Mouse (Mus musculus) heart, embryonic 15.5 days (tissue): ENCODE measurements around the gene Ncoa3. TPM values are rescaled to one million over a fixed set of nuclear protein-coding genes. Genes with fewer than 3 reads are reported as not detected.

Source experiments
- ATAC-seq: fragments of 200-750 bp; cut with Nextera tagmentation; replicated peaks from 2 replicates; pipeline ENCODE4 v1.8.0; 2017; ENCODE audit warnings: low read depth, moderate TSS enrichment; ENCODE audit not compliant: insufficient number of reproducible peaks, insufficient read depth, low FRiP score
- H3K27ac ChIP-seq: fragments of 300-500 bp; sonication (generic); 2 replicates; pipeline ENCODE4 v1.5.1; 2015; ENCODE audit warnings: mild to moderate bottlenecking, inconsistent platforms
- H3K27me3 ChIP-seq: fragments of 300-500 bp; sonication (generic); 2 replicates; pipeline ENCODE4 v1.6.1; 2015; ENCODE audit warnings: inconsistent platforms
- H3K36me3 ChIP-seq: fragments of 300-500 bp; sonication (generic); 2 replicates; pipeline ENCODE4 v1.6.1; 2015; ENCODE audit warnings: mild to moderate bottlenecking, inconsistent platforms
- H3K4me1 ChIP-seq: fragments of 300-500 bp; sonication (generic); replicated peaks from 2 replicates; pipeline ENCODE4 v1.6.1; 2015; ENCODE audit warnings: inconsistent platforms
- H3K4me2 ChIP-seq: fragments of 300-500 bp; sonication (generic); 2 replicates; pipeline ENCODE4 v1.6.1; 2015; ENCODE audit warnings: inconsistent platforms, mild to moderate bottlenecking, moderate library complexity
- H3K4me3 ChIP-seq: fragments of 300-500 bp; sonication (generic); 2 replicates; pipeline ENCODE4 v1.5.1; 2015; ENCODE audit warnings: mild to moderate bottlenecking, inconsistent platforms
- H3K9ac ChIP-seq: fragments of 300-500 bp; sonication (generic); 2 replicates; pipeline ENCODE4 v1.6.1; 2015; ENCODE audit warnings: mild to moderate bottlenecking, inconsistent platforms
- H3K9me3 ChIP-seq: fragments of 300-500 bp; sonication (generic); replicated peaks from 2 replicates; pipeline ENCODE4 v1.6.1; 2016; ENCODE audit warnings: inconsistent platforms
- WGBS: fragments of 180-500 bp; shearing (Covaris S2); methylation state at CpG from one replicate; pipeline ENCODE4 v1.1.7; 2015; ENCODE audit warnings: mixed read lengths; 5-methylcytosine and 5-hydroxymethylcytosine counted together
- polyA plus RNA-seq: library from polyadenylated mRNA; unstranded; fragments of >200 nt; fragmentation: Nextera tagmentation; extraction: Ambion mirVana; gene quantifications from 2 replicates; pipeline ENCODE4 v1.2.1, GENCODE M21; 2015

Ncoa3 gene
- polyA plus RNA-seq, 1 experiment from 2014 or later = 8.7 TPM

DNA sequence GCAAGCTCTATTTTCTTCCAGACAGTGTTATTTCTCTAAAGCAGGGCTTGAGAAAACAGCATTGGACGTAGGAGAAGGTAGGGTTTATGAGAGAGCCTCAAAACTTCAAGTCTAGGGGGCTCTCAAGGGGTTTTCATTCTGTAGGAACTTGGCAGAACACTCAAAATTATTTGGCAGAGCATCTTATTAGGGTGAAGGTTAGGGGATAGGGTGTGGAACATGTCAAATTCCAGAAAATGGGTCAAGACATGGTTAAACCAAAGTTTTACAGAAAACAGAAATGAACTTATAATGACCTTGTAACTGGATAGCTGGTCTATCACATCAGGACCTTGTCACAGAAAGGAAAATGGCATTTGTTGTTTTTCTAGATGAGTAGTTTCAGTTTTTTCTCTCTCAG, 69.6 kb downstream of the Ncoa3 start:
- H3K27me3 ChIP-seq = no peaks in the 10 kb centered on the region
- peaks cover 61% of the 10 kb centered on the region for H3K36me3 ChIP-seq
- H3K4me1 ChIP-seq = peaks cover 5% of the 10 kb centered on the region; the same call in 1 of the 2 replicates
- 75% methylated on average over 1 of the region's 1 CpGs for WGBS
- no peak overlapping the region for H3K27ac ChIP-seq
- H3K9me3 ChIP-seq = no peaks in the 10 kb centered on the region
- no peak overlapping the region for H3K4me2 ChIP-seq
- ATAC-seq = no peak
- H3K9ac ChIP-seq = no peak overlapping the region
- no peak overlapping the region for H3K4me3 ChIP-seq

DNA sequence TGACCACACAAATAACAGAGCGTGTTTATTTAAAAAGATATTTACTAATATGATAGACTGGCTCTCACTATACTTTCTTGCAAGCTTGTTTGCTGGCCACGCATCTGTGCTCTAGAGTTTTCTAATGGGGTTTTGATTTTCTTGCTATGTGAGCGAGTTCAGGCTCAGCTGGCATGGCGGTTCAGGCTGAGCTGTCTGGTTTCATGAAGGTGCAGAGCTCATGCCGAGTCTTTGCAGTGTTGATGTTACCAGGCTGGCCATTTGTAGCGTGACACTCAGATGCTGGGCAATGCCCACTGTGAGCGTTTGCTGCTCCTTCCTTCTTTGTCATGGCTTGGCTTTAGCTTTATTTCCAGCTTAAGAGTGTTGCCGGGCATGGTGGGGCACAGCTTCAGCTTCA, 70.0 kb downstream of the Ncoa3 start:
- H3K27ac ChIP-seq = no peak overlapping the region
- H3K9ac ChIP-seq = no peak overlapping the region
- H3K4me3 ChIP-seq = no peak overlapping the region
- no peak overlapping the region for H3K4me2 ChIP-seq
- H3K9me3 ChIP-seq = no peaks in the 10 kb centered on the region
- no peaks in the 10 kb centered on the region for H3K27me3 ChIP-seq
- 86% methylated on average over 8 of the region's 8 CpGs for WGBS
- peaks cover 5% of the 10 kb centered on the region; the same call in 1 of the 2 replicates for H3K4me1 ChIP-seq
- no peak for ATAC-seq
- H3K36me3 ChIP-seq = peaks cover 63% of the 10 kb centered on the region

DNA sequence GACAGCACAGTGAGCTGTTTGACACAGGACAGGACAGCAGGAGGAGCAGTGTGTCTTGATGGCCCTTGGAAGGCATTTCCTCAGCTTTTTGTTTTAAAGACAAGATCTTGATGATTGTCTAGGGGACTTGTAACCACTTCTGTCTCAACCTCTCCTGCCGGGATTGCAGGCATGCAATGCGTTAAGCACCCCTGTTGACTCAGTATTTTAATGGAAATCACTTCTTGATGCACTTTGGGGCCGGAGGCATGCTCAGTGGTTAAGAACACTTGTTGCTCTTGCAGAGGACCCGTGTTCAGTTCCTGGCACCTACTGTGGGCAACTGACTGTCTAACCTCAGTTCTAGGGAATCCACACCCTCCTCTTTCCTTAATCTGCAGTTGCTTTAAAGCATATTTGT, 74.0 kb downstream of the Ncoa3 start:
- Histone ChIP-seq H3K9ac (no peak overlapping the region), H3K36me3 (peaks cover 64% of the 10 kb centered on the region), H3K27me3 (no peaks in the 10 kb centered on the region), H3K27ac (no peak overlapping the region), H3K9me3 (no peaks in the 10 kb centered on the region), H3K4me1 (no peaks in the 10 kb centered on the region), H3K4me3 (no peak overlapping the region), H3K4me2 (no peak overlapping the region)
- ATAC-seq = no peak
- WGBS = 82% methylated on average over 4 of the region's 4 CpGs

DNA sequence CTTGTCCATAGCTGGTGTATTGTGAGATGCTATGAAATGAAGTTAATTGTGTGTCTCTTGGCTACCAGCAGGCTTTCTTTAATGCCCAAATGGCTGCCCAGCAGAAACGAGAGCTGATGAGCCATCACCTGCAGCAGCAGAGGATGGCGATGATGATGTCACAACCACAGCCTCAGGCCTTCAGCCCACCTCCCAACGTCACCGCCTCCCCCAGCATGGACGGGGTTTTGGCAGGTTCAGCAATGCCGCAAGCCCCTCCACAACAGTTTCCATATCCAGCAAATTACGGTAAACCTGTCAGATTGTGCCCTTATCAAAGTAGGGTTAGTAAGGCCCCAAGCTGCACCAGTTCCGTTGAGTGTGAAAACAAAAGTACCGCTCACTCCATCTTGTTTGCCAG, 75.8 kb downstream of the Ncoa3 start:
- Histone ChIP-seq H3K4me3 (no peak overlapping the region), H3K36me3 (peaks cover 56% of the 10 kb centered on the region), H3K9me3 (no peaks in the 10 kb centered on the region), H3K9ac (no peak overlapping the region), H3K27ac (no peak overlapping the region), H3K4me2 (no peak overlapping the region), H3K27me3 (no peaks in the 10 kb centered on the region), H3K4me1 (no peaks in the 10 kb centered on the region; the same call in 1 of the 2 replicates)
- whole genome bisulfite sequencing = 76% methylated on average over 9 of the region's 9 CpGs
- no peak for ATAC-seq

DNA sequence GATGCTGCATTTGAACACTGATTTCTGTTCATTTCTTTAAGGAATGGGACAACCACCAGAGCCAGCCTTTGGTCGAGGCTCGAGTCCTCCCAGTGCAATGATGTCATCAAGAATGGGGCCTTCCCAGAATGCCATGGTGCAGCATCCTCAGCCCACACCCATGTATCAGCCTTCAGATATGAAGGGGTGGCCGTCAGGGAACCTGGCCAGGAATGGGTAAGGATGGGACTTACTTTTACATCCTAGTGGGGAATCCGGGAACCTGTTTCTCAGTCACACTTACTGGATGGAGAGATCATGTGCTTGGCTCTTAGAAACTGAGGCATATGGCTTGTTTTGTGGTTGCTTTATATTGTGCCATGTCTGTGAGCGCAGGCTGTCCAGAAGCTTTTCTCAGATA, 76.7 kb downstream of the Ncoa3 start:
- no peaks in the 10 kb centered on the region for H3K27me3 ChIP-seq
- no peaks in the 10 kb centered on the region for H3K9me3 ChIP-seq
- H3K36me3 ChIP-seq = peaks cover 64% of the 10 kb centered on the region
- no peak overlapping the region for H3K4me2 ChIP-seq
- H3K4me1 ChIP-seq = no peaks in the 10 kb centered on the region; the same call in 1 of the 2 replicates
- no peak for ATAC-seq
- 78% methylated on average over 5 of the region's 5 CpGs for WGBS
- H3K9ac ChIP-seq = no peak overlapping the region
- no peak overlapping the region for H3K4me3 ChIP-seq
- no peak overlapping the region for H3K27ac ChIP-seq

DNA sequence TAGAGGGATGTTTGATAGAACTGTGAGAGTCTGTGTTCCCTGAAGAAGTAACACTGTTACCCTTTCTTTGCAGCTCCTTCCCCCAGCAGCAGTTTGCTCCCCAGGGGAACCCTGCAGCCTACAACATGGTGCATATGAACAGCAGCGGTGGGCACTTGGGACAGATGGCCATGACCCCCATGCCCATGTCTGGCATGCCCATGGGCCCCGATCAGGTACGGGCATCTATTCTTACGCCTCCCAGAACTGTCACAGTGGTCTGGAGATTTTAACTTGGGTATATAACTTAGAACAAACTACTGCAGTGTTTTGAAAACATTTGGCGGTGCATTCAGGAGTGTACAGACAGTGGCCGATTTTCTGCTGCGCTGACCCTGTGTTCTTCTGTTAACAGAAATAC, 77.3 kb downstream of the Ncoa3 start:
- no peaks in the 10 kb centered on the region for H3K9me3 ChIP-seq
- no peak overlapping the region for H3K9ac ChIP-seq
- H3K4me3 ChIP-seq = no peak overlapping the region
- 80% methylated on average over 7 of the region's 7 CpGs for WGBS
- ATAC-seq = no peak
- no peak overlapping the region for H3K4me2 ChIP-seq
- H3K27ac ChIP-seq = no peak overlapping the region
- H3K27me3 ChIP-seq = no peaks in the 10 kb centered on the region
- peaks cover 70% of the 10 kb centered on the region for H3K36me3 ChIP-seq
- no peaks in the 10 kb centered on the region; the same call in 1 of the 2 replicates for H3K4me1 ChIP-seq

DNA sequence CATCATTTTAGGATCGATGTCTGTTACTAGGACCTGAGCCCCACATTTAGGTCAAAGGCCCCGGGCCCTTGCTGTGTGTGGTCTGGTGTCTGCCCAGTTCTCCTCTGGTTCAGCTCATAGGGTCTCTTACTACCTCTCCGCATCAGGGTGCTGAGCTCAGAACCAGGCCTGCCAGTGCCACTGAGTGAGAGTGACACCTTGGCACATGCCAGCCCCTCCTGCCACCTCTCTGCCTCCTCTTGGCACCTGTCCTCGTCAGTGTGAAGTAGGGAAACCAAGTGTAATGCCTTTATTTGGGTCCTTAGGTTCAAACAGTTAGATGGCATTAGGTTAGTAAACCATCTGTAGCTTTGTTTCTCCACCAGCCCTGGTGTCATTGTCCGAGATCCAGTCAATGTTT, 79.0 kb downstream of the Ncoa3 start:
- Histone ChIP-seq H3K27me3 (no peaks in the 10 kb centered on the region), H3K4me3 (no peak overlapping the region), H3K9me3 (no peaks in the 10 kb centered on the region), H3K9ac (no peak overlapping the region), H3K4me1 (peaks cover 3% of the 10 kb centered on the region; the same call in 1 of the 2 replicates), H3K36me3 (peaks cover 58% of the 10 kb centered on the region), H3K27ac (no peak overlapping the region), H3K4me2 (no peak overlapping the region)
- no peak for ATAC-seq
- WGBS = 89% methylated on average over 5 of the region's 5 CpGs

DNA sequence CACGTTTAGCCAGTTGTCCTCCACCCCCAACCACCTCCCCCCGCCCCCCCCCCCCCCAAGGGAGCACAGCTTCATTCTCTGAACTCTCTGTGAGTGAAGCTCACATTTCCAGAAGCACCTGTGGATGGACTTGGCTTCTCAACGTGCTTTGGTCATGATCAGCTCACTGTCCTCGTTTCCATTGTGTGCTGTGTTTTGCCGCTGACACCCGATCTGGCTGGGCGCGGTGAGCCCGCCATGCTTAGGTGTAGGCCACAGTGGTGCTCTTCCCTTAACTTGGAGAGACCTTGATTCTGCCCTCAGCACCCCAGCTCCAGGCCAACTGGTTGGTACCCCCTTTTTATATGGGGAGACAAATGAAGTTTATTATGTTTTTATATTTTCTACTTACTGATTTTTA, 79.5 kb downstream of the Ncoa3 start:
- WGBS = 81% methylated on average over 9 of the region's 9 CpGs
- H3K27me3 ChIP-seq = no peaks in the 10 kb centered on the region
- H3K4me3 ChIP-seq = no peak overlapping the region
- peaks cover 3% of the 10 kb centered on the region; the same call in 1 of the 2 replicates for H3K4me1 ChIP-seq
- H3K9me3 ChIP-seq = no peaks in the 10 kb centered on the region
- no peak for ATAC-seq
- no peak overlapping the region for H3K9ac ChIP-seq
- H3K36me3 ChIP-seq = peaks cover 54% of the 10 kb centered on the region
- no peak overlapping the region for H3K4me2 ChIP-seq
- no peak overlapping the region for H3K27ac ChIP-seq

DNA sequence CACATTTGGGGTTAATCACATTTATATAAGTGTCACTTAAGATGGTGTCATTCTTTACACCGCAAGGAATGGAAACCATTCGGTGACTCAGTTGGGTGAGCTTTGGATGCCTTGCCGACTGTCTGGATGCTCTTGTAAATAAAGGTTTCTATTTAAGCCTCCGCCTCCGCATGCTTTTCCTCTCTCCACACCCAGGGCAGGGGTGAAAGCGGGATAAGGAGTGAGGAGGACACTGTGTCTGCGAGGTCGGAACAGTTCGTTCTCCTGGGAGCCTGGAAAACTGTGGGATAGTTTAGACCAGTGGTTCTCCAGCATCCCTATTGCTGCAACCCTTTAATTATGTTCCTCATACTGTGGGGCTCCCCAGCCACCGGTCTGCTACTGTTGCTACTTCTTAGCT, 80.6 kb downstream of the Ncoa3 start:
- 48% methylated on average over 10 of the region's 10 CpGs for WGBS
- Histone ChIP-seq H3K4me2 (no peak overlapping the region), H3K36me3 (peaks cover 51% of the 10 kb centered on the region), H3K4me3 (no peak overlapping the region), H3K4me1 (peaks cover 3% of the 10 kb centered on the region; the same call in 1 of the 2 replicates), H3K9ac (no peak overlapping the region), H3K9me3 (no peaks in the 10 kb centered on the region), H3K27me3 (no peaks in the 10 kb centered on the region), H3K27ac (no peak overlapping the region; the same call in 1 of the 2 replicates)
- ATAC-seq = no peak

DNA sequence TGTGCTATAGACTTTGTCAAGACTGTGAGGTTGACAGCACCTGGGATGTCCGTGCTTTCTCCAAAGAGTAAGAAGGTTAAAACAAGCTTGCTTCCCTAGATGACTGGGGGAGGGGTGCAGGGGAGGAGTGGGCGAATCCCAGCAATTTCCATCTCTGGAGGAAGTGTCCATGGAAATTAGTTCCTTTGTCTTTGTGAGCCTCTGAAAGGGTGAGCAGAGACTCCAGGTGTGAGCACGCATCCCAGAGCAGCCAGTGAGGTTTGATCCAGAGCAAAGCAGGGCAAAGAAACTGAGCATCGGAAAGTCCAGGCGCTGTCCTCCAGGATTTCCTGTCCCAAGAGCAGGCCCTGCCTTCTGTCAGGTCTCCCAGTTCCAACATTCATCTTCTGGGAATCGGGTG, 81.9 kb downstream of the Ncoa3 start:
- WGBS = 58% methylated on average over 6 of the region's 6 CpGs
- Histone ChIP-seq H3K27me3 (no peaks in the 10 kb centered on the region), H3K36me3 (peaks cover 49% of the 10 kb centered on the region), H3K4me2 (no peak overlapping the region), H3K27ac (0 out of 2 replicates have a peak overlapping the region, but pooled peaks have one; percentile 15), H3K9ac (no peak overlapping the region), H3K4me1 (peaks cover 8% of the 10 kb centered on the region), H3K9me3 (no peaks in the 10 kb centered on the region), H3K4me3 (no peak overlapping the region)
- ATAC-seq = no peak

DNA sequence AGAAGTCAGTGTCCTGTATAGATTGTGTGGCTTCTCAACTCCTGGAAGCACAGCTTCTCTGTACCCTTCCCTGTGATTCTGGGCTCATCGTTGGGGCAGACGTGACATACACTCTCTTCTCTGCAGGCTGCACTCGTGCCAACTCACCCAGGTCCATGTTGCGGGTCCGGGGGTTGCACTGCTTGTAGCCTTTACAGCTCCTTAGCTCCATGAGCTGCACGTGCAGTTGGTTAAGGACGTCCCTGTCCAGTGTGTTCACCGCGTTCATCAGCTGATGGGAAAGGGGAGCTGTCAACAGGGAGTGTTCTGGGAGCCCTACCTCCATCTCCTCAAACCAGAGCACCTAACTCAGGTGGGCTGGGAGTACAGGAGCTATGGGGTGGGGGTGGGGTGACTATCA, 84.9 kb downstream of the Ncoa3 start:
- no peaks in the 10 kb centered on the region for H3K27me3 ChIP-seq
- WGBS = 85% methylated on average over 9 of the region's 9 CpGs
- H3K4me2 ChIP-seq = no peak overlapping the region
- H3K9ac ChIP-seq = no peak overlapping the region
- peaks cover 33% of the 10 kb centered on the region; the same call in 1 of the 2 replicates for H3K36me3 ChIP-seq
- no peak for ATAC-seq
- H3K4me3 ChIP-seq = no peak overlapping the region
- peaks cover 35% of the 10 kb centered on the region for H3K4me1 ChIP-seq
- no peaks in the 10 kb centered on the region for H3K9me3 ChIP-seq
- no peak overlapping the region for H3K27ac ChIP-seq

DNA sequence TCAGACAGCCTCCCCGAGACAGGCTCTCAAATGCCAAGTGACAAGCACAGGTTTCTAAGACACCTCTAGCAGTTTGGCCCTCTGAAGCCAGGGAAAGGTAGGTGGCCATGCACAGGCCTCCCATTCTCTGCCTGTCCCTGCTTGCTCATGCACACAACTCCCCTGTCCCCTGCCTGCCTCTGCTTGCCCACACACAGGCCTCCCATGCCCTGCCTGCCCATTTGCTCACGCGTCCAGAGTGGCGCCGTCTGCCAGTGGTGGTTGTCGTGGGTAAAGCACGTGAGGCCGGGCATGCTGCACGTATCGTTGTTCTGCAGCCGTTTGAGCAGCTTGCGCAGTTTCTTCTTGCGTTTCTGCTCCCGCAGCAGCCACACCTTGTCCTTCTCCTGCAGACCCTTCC, 86.8 kb downstream of the Ncoa3 start:
- Histone ChIP-seq H3K27me3 (no peaks in the 10 kb centered on the region), H3K4me2 (no peak overlapping the region), H3K4me1 (peaks cover 46% of the 10 kb centered on the region), H3K9me3 (no peaks in the 10 kb centered on the region), H3K4me3 (no peak overlapping the region), H3K27ac (peak overlapping the region; percentile 98), H3K9ac (no peak overlapping the region), H3K36me3 (peaks cover 22% of the 10 kb centered on the region; the same call in 1 of the 2 replicates)
- 94% methylated on average over 14 of the region's 14 CpGs for WGBS
- ATAC-seq = no peak
